Mouse (Mus musculus) myocyte (in vitro differentiated cells): ENCODE data around the gene Mlc1.

ENCODE experiments used
- MAX ChIP-seq: IDR thresholded peaks from one replicate; pipeline ENCODE4 v1.6.1; 2011; ENCODE audit warnings: low read depth, mild to moderate bottlenecking, control low read depth
- POLR2A ChIP-seq: IDR thresholded peaks from one replicate; pipeline ENCODE4 v1.6.1; 2011; ENCODE audit warnings: low read depth, mild to moderate bottlenecking, control low read depth, moderate library complexity; ENCODE audit not compliant: insufficient read length
- TCF12 ChIP-seq: IDR thresholded peaks from one replicate; pipeline ENCODE4 v1.6.1; 2011; ENCODE audit warnings: mild to moderate bottlenecking, control low read depth; ENCODE audit not compliant: poor library complexity, insufficient read depth, severe bottlenecking

GRCm38 (mm10) chr15:88979138-88979446, 285 bp upstream of the Mlc1 start:
- TF ChIP-seq TCF12 (no peak), POLR2A (no peak), MAX (no peak)
